Mouse (Mus musculus): Measurements from ENCODE around the gene AC124108.1. TPM values are rescaled to one million over a fixed set of nuclear protein-coding genes. Genes with fewer than 3 reads are reported as not detected.

AC124108.1 gene
- total RNA-seq, 1 experiment = 5.0 TPM

GRCm38 (mm10) chr1:132245010-132245409 lies 53.8 kb downstream of the AC124108.1 start:
- in situ Hi-C loops (cut with MboI; ENCODE audit: low sequenced_read_pairs in 2 of 2, unreplicated experiment in 2 of 2) = no loop called here

GRCm38 (mm10) chr1:132246137-132246536 lies 54.9 kb downstream of the AC124108.1 start:
- H3K9ac ChIP-seq (ENCODE audit: insufficient read depth, low read depth, low read length, poor library complexity, severe bottlenecking) = no peak overlapping the region
- H3K4me3 ChIP-seq (ENCODE audit: insufficient read depth in 1 of 2, low read depth in 1 of 2, low read length in 2 of 2, poor library complexity in 1 of 2, severe bottlenecking in 1 of 2) = no peak overlapping the region
- no peaks in the 10 kb centered on the region for H3K4me1 ChIP-seq (ENCODE audit: control insufficient read depth in 2 of 2, insufficient read depth in 2 of 2, low read length in 2 of 2, poor library complexity in 1 of 2)
- no peak for DNase-seq (ENCODE audit: low read depth, low spot score)
- in situ Hi-C loops (cut with MboI; ENCODE audit: low sequenced_read_pairs in 2 of 2, unreplicated experiment in 2 of 2) = no loop called here
- no peaks in the 10 kb centered on the region for H3K36me3 ChIP-seq (ENCODE audit: control insufficient read depth, insufficient read depth, low read length, poor library complexity, severe bottlenecking)
- no peaks in the 10 kb centered on the region for H3K9me3 ChIP-seq (ENCODE audit: control insufficient read depth, insufficient read depth, low read depth, low read length)
- no peak overlapping the region for H3K27ac ChIP-seq (ENCODE audit: insufficient read depth, low read depth, low read length, poor library complexity, severe bottlenecking)
- TF ChIP-seq HCFC1 (IDR thresholded peaks at IDR 0.05; ENCODE audit: borderline replicate concordance, insufficient read depth, low read length) (no peak), ZNF384 (IDR thresholded peaks at IDR 0.05; ENCODE audit: low read depth, low read length) (no peak), CHD2 (IDR thresholded peaks at IDR 0.05; ENCODE audit: low read depth, low read length) (no peak), ZC3H11A (IDR thresholded peaks at IDR 0.05; ENCODE audit: borderline replicate concordance, low read depth, low read length) (no peak)

More at GRCm38 (mm10) chr1:132245010-132245409, 53.8 kb downstream of the AC124108.1 start:
- Histone ChIP-seq H3K36me3 (ENCODE audit: control insufficient read depth, insufficient read depth, low read length, poor library complexity, severe bottlenecking) (no peaks in the 10 kb centered on the region), H3K4me3 (ENCODE audit: insufficient read depth in 1 of 2, low read depth in 1 of 2, low read length in 2 of 2, poor library complexity in 1 of 2, severe bottlenecking in 1 of 2) (no peak overlapping the region), H3K9ac (ENCODE audit: insufficient read depth, low read depth, low read length, poor library complexity, severe bottlenecking) (no peak overlapping the region), H3K27ac (ENCODE audit: insufficient read depth, low read depth, low read length, poor library complexity, severe bottlenecking) (no peak overlapping the region; the same call in 1 of the 2 replicates), H3K4me1 (ENCODE audit: control insufficient read depth in 2 of 2, insufficient read depth in 2 of 2, low read length in 2 of 2, poor library complexity in 1 of 2) (no peaks in the 10 kb centered on the region), H3K9me3 (ENCODE audit: control insufficient read depth, insufficient read depth, low read depth, low read length) (no peaks in the 10 kb centered on the region)
- DNase-seq (ENCODE audit: low read depth, low spot score) = no peak
- TF ChIP-seq HCFC1 (IDR thresholded peaks at IDR 0.05; ENCODE audit: borderline replicate concordance, insufficient read depth, low read length) (no peak), ZC3H11A (IDR thresholded peaks at IDR 0.05; ENCODE audit: borderline replicate concordance, low read depth, low read length) (no peak), ZNF384 (IDR thresholded peaks at IDR 0.05; ENCODE audit: low read depth, low read length) (no peak), CHD2 (IDR thresholded peaks at IDR 0.05; ENCODE audit: low read depth, low read length) (no peak), MAFK (IDR thresholded peaks at IDR 0.05; ENCODE audit: insufficient read depth, low read depth, low read length) (no peak)

- DNase-seq (ENCODE audit: low read depth, low spot score) = no peak
- H3K9me3 ChIP-seq (ENCODE audit: control insufficient read depth, insufficient read depth, low read depth, low read length) = no peaks in the 10 kb centered on the region
- H3K36me3 ChIP-seq (ENCODE audit: control insufficient read depth, insufficient read depth, low read length, poor library complexity, severe bottlenecking) = no peaks in the 10 kb centered on the region
- no peak overlapping the region for H3K9ac ChIP-seq (ENCODE audit: insufficient read depth, low read depth, low read length, poor library complexity, severe bottlenecking)
- in situ Hi-C loops (cut with MboI; ENCODE audit: low sequenced_read_pairs in 2 of 2, unreplicated experiment in 2 of 2) = no loop called here
- H3K4me1 ChIP-seq (ENCODE audit: control insufficient read depth in 2 of 2, insufficient read depth in 2 of 2, low read length in 2 of 2, poor library complexity in 1 of 2) = no peaks in the 10 kb centered on the region
- TF ChIP-seq MAFK (IDR thresholded peaks at IDR 0.05; ENCODE audit: insufficient read depth, low read depth, low read length) (no peak), ZC3H11A (IDR thresholded peaks at IDR 0.05; ENCODE audit: borderline replicate concordance, low read depth, low read length) (no peak), ZNF384 (IDR thresholded peaks at IDR 0.05; ENCODE audit: low read depth, low read length) (no peak), HCFC1 (IDR thresholded peaks at IDR 0.05; ENCODE audit: borderline replicate concordance, insufficient read depth, low read length) (no peak), CHD2 (IDR thresholded peaks at IDR 0.05; ENCODE audit: low read depth, low read length) (no peak)
- H3K4me3 ChIP-seq (ENCODE audit: insufficient read depth in 1 of 2, low read depth in 1 of 2, low read length in 2 of 2, poor library complexity in 1 of 2, severe bottlenecking in 1 of 2) = no peak overlapping the region
- no peak overlapping the region for H3K27ac ChIP-seq (ENCODE audit: insufficient read depth, low read depth, low read length, poor library complexity, severe bottlenecking)
Observed at GRCm38 (mm10) chr1:132246641-132247040, 55.4 kb downstream of the AC124108.1 start.

- Histone ChIP-seq H3K27ac (ENCODE audit: insufficient read depth, low read depth, low read length, poor library complexity, severe bottlenecking) (no peak overlapping the region), H3K4me3 (ENCODE audit: insufficient read depth in 1 of 2, low read depth in 1 of 2, low read length in 2 of 2, poor library complexity in 1 of 2, severe bottlenecking in 1 of 2) (no peak overlapping the region), H3K4me1 (ENCODE audit: control insufficient read depth in 2 of 2, insufficient read depth in 2 of 2, low read length in 2 of 2, poor library complexity in 1 of 2) (peaks cover 0 to 10% of the 10 kb centered on the region in 2 experiments; a peak in 2 of 4 replicates), H3K36me3 (ENCODE audit: control insufficient read depth, insufficient read depth, low read length, poor library complexity, severe bottlenecking) (no peaks in the 10 kb centered on the region), H3K9ac (ENCODE audit: insufficient read depth, low read depth, low read length, poor library complexity, severe bottlenecking) (no peak overlapping the region), H3K9me3 (ENCODE audit: control insufficient read depth, insufficient read depth, low read depth, low read length) (no peaks in the 10 kb centered on the region)
- TF ChIP-seq CHD2 (IDR thresholded peaks at IDR 0.05; ENCODE audit: low read depth, low read length) (no peak), ZC3H11A (IDR thresholded peaks at IDR 0.05; ENCODE audit: borderline replicate concordance, low read depth, low read length) (no peak), ZNF384 (IDR thresholded peaks at IDR 0.05; ENCODE audit: low read depth, low read length) (no peak), MAFK (IDR thresholded peaks at IDR 0.05; ENCODE audit: insufficient read depth, low read depth, low read length) (no peak), HCFC1 (IDR thresholded peaks at IDR 0.05; ENCODE audit: borderline replicate concordance, insufficient read depth, low read length) (no peak)
- no peak for DNase-seq (ENCODE audit: low read depth, low spot score)
- in situ Hi-C loops (cut with MboI; ENCODE audit: low sequenced_read_pairs in 2 of 2, unreplicated experiment in 2 of 2) = no loop called here
Observed at GRCm38 (mm10) chr1:132254467-132254866, 63.2 kb downstream of the AC124108.1 start.

Other genes with a start within 250 kb of the AC124108.1 start
- gene Slc45a3, start 228.5 kb upstream of the AC124108.1 start, total RNA-seq (2012; rRNA removed) = 6.0 and 7.5 TPM in 2 replicates
- gene Elk4, start 183.8 kb upstream of the AC124108.1 start, total RNA-seq (2012; rRNA removed) = 10.5 and 14.7 TPM in 2 replicates
- 1.3 and 2.4 TPM in 2 replicates for gene Mfsd4a, start 123.4 kb upstream of the AC124108.1 start, total RNA-seq (2012; rRNA removed)
- gene Cdk18, start 51.8 kb upstream of the AC124108.1 start, total RNA-seq (2012; rRNA removed) = 9.6 and 10.8 TPM in 2 replicates
- gene Lemd1, start within 50 bp of the AC124108.1 start, total RNA-seq (2012; rRNA removed) = 3.9 and 4.3 TPM in 2 replicates
- 0.37 TPM in 1 of 2 replicates, not detected in the other for gene Gm10188, start 38.3 kb downstream of the AC124108.1 start, total RNA-seq (2012; rRNA removed)
- 1.2 and 2.8 TPM in 2 replicates for gene Klhdc8a, start 107.2 kb downstream of the AC124108.1 start, total RNA-seq (2012; rRNA removed)
- gene Nuak2, start 124.7 kb downstream of the AC124108.1 start, total RNA-seq (2012; rRNA removed) = 7.4 and 8.0 TPM in 2 replicates
- 5.8 and 7.9 TPM in 2 replicates for gene Tmcc2, start 199.8 kb downstream of the AC124108.1 start, total RNA-seq (2012; rRNA removed)
- gene Dstyk, start 226.1 kb downstream of the AC124108.1 start, total RNA-seq (2012; rRNA removed) = 6.5 and 8.4 TPM in 2 replicates